Mouse (Mus musculus) thymus, adult 2 months (tissue): ENCODE results near the gene Gm6993. TPM values are rescaled to one million over a fixed set of nuclear protein-coding genes. Genes with fewer than 3 reads are reported as not detected.

Experiments used
- DNase-seq: peaks from one replicate; pipeline ENCODE4 v3.0.0; 2021
- H3K27ac ChIP-seq: fragments of 200-500 bp; 2 replicates; pipeline ENCODE4 v1.5.1; 2012; ENCODE audit warnings: low read length, control low read depth; ENCODE audit not compliant: control insufficient read depth, insufficient read depth
- H3K27me3 ChIP-seq: fragments of 200-500 bp; 2 replicates; pipeline ENCODE4 v1.6.1; 2012; ENCODE audit warnings: mild to moderate bottlenecking, low read length, moderate library complexity, mixed read lengths; ENCODE audit not compliant: control insufficient read depth, insufficient read depth
- H3K36me3 ChIP-seq: fragments of 200-500 bp; 2 replicates; pipeline ENCODE4 v1.6.1; 2012; ENCODE audit warnings: mild to moderate bottlenecking, low read length, moderate library complexity; ENCODE audit not compliant: control insufficient read depth, insufficient read depth
- H3K4me1 ChIP-seq: fragments of 200-500 bp; replicated peaks from 2 replicates; pipeline ENCODE4 v1.6.1; 2012; ENCODE audit warnings: low read length; ENCODE audit not compliant: control insufficient read depth, insufficient read depth
- H3K4me3 ChIP-seq: fragments of 200-500 bp; 2 replicates; pipeline ENCODE4 v1.5.1; 2012; ENCODE audit warnings: mild to moderate bottlenecking, low read length, control low read depth, moderate library complexity; ENCODE audit not compliant: control insufficient read depth, insufficient read depth
- CTCF ChIP-seq: fragments of 200-500 bp; IDR thresholded peaks from 2 replicates; pipeline ENCODE4 v1.5.1; 2012; ENCODE audit warnings: mild to moderate bottlenecking, control low read depth, low read length, moderate library complexity, borderline replicate concordance; ENCODE audit not compliant: control insufficient read depth, poor library complexity, insufficient read depth; ENCODE audit errors: extremely low read depth
- POLR2A ChIP-seq: fragments of 200-500 bp; IDR thresholded peaks from 2 replicates; pipeline ENCODE4 v1.6.1; 2012; ENCODE audit warnings: mild to moderate bottlenecking, low read length, control low read depth, moderate library complexity; ENCODE audit not compliant: control insufficient read depth, poor library complexity, insufficient read depth; ENCODE audit errors: extremely low read depth
- WGBS: fragments of 180-500 bp; shearing (Covaris S2); methylation state at CpG from one replicate; pipeline ENCODE4 v1.1.7; 2018; 5-methylcytosine and 5-hydroxymethylcytosine counted together
- polyA plus RNA-seq: library from polyadenylated mRNA; depleted of rRNA; stranded (reverse); fragments of >200 nt; gene quantifications from 2 replicates; pipeline ENCODE4 v1.2.3, GENCODE M21; 2012

Gene Gm6993
- polyA plus RNA-seq, 1 experiment: not detected

DNA sequence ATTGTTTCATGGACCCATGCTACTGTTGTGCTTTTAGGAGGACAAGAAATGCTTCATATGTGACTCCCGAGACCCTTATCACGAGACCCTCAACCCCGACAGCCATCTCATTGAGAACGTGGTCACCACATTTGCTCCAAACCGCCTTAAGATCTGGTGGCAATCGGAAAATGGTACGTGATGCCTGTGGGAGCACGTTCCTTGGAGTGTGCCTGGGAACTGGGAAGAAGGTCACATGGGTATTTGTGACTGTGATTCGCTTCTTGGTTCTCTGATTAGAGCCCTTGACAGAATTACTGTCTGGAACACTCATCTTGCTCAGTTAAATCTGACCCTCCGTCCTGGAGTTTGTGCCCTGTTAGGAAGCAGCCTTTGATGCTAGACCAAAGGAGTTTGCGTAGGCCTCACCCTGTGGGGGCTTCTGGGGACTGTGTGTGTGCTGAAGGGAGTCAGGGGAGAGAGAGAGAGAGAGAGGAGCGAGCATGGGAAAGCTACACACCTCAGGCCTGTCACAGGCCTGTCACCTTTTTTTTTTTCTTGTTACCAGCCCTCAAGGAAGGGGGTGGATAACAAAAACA lies 28.5 kb downstream of the Gm6993 start:
- Histone ChIP-seq H3K36me3 (no peaks in the 10 kb centered on the region), H3K4me1 (no peaks in the 10 kb centered on the region), H3K27me3 (no peaks in the 10 kb centered on the region), H3K27ac (no peak overlapping the region), H3K4me3 (no peak overlapping the region)
- no peak for DNase-seq
- 89% methylated on average over 12 of the region's 12 CpGs for WGBS
- no peak for TF ChIP-seq POLR2A
- TF ChIP-seq CTCF: no peak

DNA sequence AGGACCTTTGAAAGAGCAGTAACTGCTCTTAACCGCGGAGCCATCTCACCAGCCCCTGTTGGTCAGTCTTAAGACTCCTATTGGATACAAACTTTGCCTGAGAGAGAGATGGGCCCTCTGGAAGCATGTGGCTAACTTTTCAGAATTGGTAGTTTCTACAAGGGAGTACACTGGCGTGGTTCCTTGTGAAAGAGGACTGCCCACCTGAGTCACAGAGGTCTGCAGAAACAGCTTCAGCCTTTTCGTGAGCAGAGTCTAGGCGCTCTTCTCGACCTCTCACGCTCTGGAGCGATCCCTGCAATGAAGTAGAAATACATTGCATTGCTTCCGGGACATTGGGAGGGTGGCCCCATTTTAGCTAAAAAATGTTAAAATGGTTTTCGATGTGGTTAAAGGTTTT lies 29.8 kb downstream of the Gm6993 start:
- H3K4me1 ChIP-seq: no peaks in the 10 kb centered on the region
- 95% methylated on average over 10 of the region's 10 CpGs for WGBS
- TF ChIP-seq CTCF: no peak
- TF ChIP-seq POLR2A: no peak
- H3K36me3 ChIP-seq: no peaks in the 10 kb centered on the region
- no peak overlapping the region for H3K27ac ChIP-seq
- no peaks in the 10 kb centered on the region for H3K27me3 ChIP-seq
- DNase-seq: no peak
- H3K4me3 ChIP-seq: no peak overlapping the region

- no peak overlapping the region for H3K27ac ChIP-seq
- 87% methylated on average over 5 of the region's 5 CpGs for WGBS
- H3K36me3 ChIP-seq: no peaks in the 10 kb centered on the region
Observed at GRCm38 (mm10) chr12:31270776-31271175, 30.2 kb downstream of the Gm6993 start.

GRCm38 (mm10) chr12:31271361-31272011 lies 30.9 kb downstream of the Gm6993 start:
- H3K4me3 ChIP-seq: no peak overlapping the region
- H3K36me3 ChIP-seq: no peaks in the 10 kb centered on the region
- WGBS: 31% methylated on average over 16 of the region's 16 CpGs
- TF ChIP-seq CTCF: no peak
- TF ChIP-seq POLR2A: no peak
- H3K27me3 ChIP-seq: no peaks in the 10 kb centered on the region
- H3K4me1 ChIP-seq: no peaks in the 10 kb centered on the region
- DNase-seq: no peak
- H3K27ac ChIP-seq: no peak overlapping the region

More at GRCm38 (mm10) chr12:31270776-31271175, 30.2 kb downstream of the Gm6993 start:
- no peak for TF ChIP-seq POLR2A
- no peak for TF ChIP-seq CTCF
- no peak for DNase-seq
- H3K4me1 ChIP-seq: no peaks in the 10 kb centered on the region
- no peak overlapping the region for H3K4me3 ChIP-seq
- H3K27me3 ChIP-seq: no peaks in the 10 kb centered on the region

- WGBS: 72% methylated on average over 8 of the region's 8 CpGs
- TF ChIP-seq CTCF (no peak), POLR2A (no peak)
- Histone ChIP-seq H3K4me1 (no peaks in the 10 kb centered on the region), H3K27me3 (no peaks in the 10 kb centered on the region), H3K36me3 (no peaks in the 10 kb centered on the region), H3K4me3 (no peak overlapping the region), H3K27ac (no peak overlapping the region)
- no peak for DNase-seq
Observed at GRCm38 (mm10) chr12:31272012-31272735, 31.6 kb downstream of the Gm6993 start.

DNA sequence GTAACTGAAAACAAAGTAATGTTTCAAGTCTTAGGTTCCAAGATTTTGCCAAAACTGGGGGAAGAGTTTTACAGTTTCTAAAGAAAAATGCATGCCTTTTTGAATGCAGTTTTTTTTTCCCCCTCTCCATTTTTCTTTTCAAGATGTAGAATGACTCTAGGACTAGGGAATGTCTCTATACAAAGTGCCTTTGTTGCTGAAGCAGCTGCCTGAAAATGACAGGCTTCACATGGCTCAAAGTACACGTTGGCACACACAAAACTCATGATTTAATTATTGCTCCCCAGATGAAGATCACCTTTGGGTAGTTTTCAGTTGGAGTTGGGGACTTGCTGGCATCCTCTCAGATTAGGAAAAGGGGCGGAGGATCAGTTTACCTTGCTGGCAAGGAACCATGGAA lies 32.3 kb downstream of the Gm6993 start:
- no peak overlapping the region for H3K4me3 ChIP-seq
- H3K36me3 ChIP-seq: no peaks in the 10 kb centered on the region
- 82% methylated on average over 2 of the region's 2 CpGs for WGBS
- DNase-seq: no peak
- H3K4me1 ChIP-seq: no peaks in the 10 kb centered on the region
- no peaks in the 10 kb centered on the region for H3K27me3 ChIP-seq
- no peak for TF ChIP-seq CTCF
- no peak for TF ChIP-seq POLR2A
- H3K27ac ChIP-seq: no peak overlapping the region

GRCm38 (mm10) chr12:31273646-31274045 lies 33.1 kb downstream of the Gm6993 start:
- Histone ChIP-seq H3K27ac (no peak overlapping the region), H3K4me1 (no peaks in the 10 kb centered on the region), H3K4me3 (no peak overlapping the region), H3K27me3 (no peaks in the 10 kb centered on the region), H3K36me3 (no peaks in the 10 kb centered on the region)
- DNase-seq: no peak
- TF ChIP-seq CTCF (no peak), POLR2A (no peak)
- WGBS: 89% methylated on average over 7 of the region's 7 CpGs
